Mouse (Mus musculus) hindbrain, embryonic 11.5 days (tissue): ENCODE data around the gene Cphx2. TPM values are rescaled to one million over a fixed set of nuclear protein-coding genes. Genes with fewer than 3 reads are reported as not detected.
"Not testable (repeated sequence)": the region's sequence is repeated elsewhere in the genome, so short reads cannot be mapped to it uniquely, and the experiment has no call there.

Experiments
- ATAC-seq: fragments of 200-750 bp; cut with Nextera tagmentation; 2 replicates; pipeline ENCODE4 v1.8.0; 2017; ENCODE audit warnings: mild to moderate bottlenecking, moderate TSS enrichment, moderate library complexity; ENCODE audit not compliant: low FRiP score
- DNase-seq: peaks from one replicate; pipeline ENCODE4 v3.0.0-alpha.2; 2015; ENCODE audit warnings: low spot score
- H3K27ac ChIP-seq: fragments of 300-500 bp; sonication (generic); 2 replicates; pipeline ENCODE4 v1.5.1; 2014; ENCODE audit warnings: mild to moderate bottlenecking, low read depth, low read length
- H3K27me3 ChIP-seq: fragments of 300-500 bp; sonication (generic); 2 replicates; pipeline ENCODE4 v1.6.1; 2014; ENCODE audit warnings: mild to moderate bottlenecking, low read length, moderate library complexity, mixed read lengths; ENCODE audit not compliant: control insufficient read depth, insufficient read depth
- H3K36me3 ChIP-seq: fragments of 300-500 bp; sonication (generic); 2 replicates; pipeline ENCODE4 v1.6.1; 2014; ENCODE audit warnings: mild to moderate bottlenecking, low read length, moderate library complexity, mixed read lengths; ENCODE audit not compliant: control insufficient read depth, insufficient read depth
- H3K4me1 ChIP-seq: fragments of 300-500 bp; sonication (generic); replicated peaks from 2 replicates; pipeline ENCODE4 v1.6.1; 2014; ENCODE audit warnings: low read length, mixed read lengths; ENCODE audit not compliant: control insufficient read depth, insufficient read depth
- H3K4me2 ChIP-seq: fragments of 300-500 bp; sonication (generic); replicated peaks from 2 replicates; pipeline ENCODE4 v1.6.1; 2014; ENCODE audit warnings: mild to moderate bottlenecking, low read depth, low read length
- H3K4me3 ChIP-seq: fragments of 300-500 bp; sonication (generic); 2 replicates; pipeline ENCODE4 v1.5.1; 2014; ENCODE audit warnings: low read depth, low read length
- H3K9ac ChIP-seq: fragments of 300-500 bp; sonication (generic); 2 replicates; pipeline ENCODE4 v1.6.1; 2014; ENCODE audit warnings: low read depth, low read length
- H3K9me3 ChIP-seq: fragments of 300-500 bp; sonication (generic); 2 replicates; pipeline ENCODE4 v1.6.1; 2016; ENCODE audit warnings: low read length; ENCODE audit not compliant: control insufficient read depth
- WGBS: fragments of 180-500 bp; shearing (Covaris S2); extraction: QIAGEN DNeasy Blood & Tissue Kit; methylation state at CpG from one replicate; pipeline ENCODE4 v1.1.7; 2014; 5-methylcytosine and 5-hydroxymethylcytosine counted together
- polyA plus RNA-seq: library from polyadenylated mRNA; unstranded; fragments of >200 nt; fragmentation: Nextera tagmentation; extraction: Ambion mirVana; gene quantifications from 2 replicates; pipeline ENCODE4 v1.2.1, GENCODE M21; 2014

The Cphx2 gene
- polyA plus RNA-seq, 1 experiment from 2014 or later: not detected

DNA sequence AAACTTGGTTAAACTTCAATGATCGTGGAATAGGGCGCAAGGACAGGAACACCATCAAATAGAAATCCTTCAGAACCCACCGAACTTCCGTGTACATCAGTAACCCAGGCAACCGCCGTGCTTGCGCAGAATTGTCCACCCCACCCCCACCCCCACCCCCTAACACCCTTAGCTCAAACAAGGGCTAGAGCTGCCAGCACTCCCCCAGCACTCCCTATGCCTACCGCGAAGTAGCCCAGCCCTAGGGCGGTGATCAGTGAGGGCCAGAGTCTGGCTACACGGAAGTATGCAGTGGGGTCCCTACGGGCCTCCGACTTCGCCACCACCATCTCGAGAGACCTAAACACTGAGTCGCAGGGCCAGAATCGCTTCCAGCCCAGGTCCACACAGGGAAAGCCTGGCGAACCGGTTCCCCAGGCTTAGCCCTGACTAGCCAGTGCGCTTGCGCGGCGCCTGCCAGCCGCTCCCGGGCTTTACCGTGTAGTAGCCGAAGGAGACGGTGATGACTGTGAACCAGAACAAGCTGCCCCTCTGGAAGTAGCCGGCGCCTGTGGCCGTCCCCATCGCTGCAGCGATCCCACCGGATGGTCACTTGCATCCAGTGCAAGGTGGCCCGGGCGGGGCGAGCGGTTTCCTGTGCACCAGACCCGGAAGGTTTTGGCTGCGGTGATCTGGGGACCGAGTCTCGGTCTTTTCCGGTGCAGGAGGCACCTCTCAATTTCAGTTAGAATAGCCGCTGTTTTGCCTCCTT lies 14.6 kb upstream of the Cphx2 start:
- not testable (repeated sequence) for H3K9ac ChIP-seq, H3K4me2 ChIP-seq, H3K27ac ChIP-seq, H3K36me3 ChIP-seq, H3K9me3 ChIP-seq, H3K4me3 ChIP-seq, H3K4me1 ChIP-seq, DNase-seq, H3K27me3 ChIP-seq
- no CpG with 5 or more reads among the region's 44 CpGs for WGBS
- peak; percentile 63; the same call in 1 of the 2 replicates for ATAC-seq

DNA sequence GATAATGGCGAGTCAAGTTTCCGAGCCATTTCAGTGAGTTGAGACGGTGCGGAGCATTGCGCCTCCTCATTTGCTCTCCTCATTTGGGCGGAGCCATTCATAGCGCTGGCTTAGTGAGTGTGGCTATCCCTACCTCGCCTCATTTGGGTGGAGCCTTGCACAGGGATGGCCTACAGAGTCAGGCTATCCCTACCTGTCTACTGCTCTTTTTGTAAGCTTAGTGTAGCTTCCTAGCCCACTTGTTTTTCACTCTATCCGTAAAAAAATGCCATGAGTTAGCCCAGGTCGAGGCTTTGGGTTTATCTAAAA lies 14.0 kb upstream of the Cphx2 start, which contains the start of gene Tmem254c:
Gene Tmem254c (minus strand): TSS at position 31 of the 309 bp plus-strand sequence.
- not testable (repeated sequence) for H3K4me2 ChIP-seq, H3K27ac ChIP-seq, H3K4me1 ChIP-seq, H3K4me3 ChIP-seq, H3K36me3 ChIP-seq, H3K9me3 ChIP-seq, H3K9ac ChIP-seq, DNase-seq, H3K27me3 ChIP-seq
- peak; percentile 51; the same call in 1 of the 2 replicates for ATAC-seq
- WGBS: no CpG with 5 or more reads among the region's 10 CpGs

DNA sequence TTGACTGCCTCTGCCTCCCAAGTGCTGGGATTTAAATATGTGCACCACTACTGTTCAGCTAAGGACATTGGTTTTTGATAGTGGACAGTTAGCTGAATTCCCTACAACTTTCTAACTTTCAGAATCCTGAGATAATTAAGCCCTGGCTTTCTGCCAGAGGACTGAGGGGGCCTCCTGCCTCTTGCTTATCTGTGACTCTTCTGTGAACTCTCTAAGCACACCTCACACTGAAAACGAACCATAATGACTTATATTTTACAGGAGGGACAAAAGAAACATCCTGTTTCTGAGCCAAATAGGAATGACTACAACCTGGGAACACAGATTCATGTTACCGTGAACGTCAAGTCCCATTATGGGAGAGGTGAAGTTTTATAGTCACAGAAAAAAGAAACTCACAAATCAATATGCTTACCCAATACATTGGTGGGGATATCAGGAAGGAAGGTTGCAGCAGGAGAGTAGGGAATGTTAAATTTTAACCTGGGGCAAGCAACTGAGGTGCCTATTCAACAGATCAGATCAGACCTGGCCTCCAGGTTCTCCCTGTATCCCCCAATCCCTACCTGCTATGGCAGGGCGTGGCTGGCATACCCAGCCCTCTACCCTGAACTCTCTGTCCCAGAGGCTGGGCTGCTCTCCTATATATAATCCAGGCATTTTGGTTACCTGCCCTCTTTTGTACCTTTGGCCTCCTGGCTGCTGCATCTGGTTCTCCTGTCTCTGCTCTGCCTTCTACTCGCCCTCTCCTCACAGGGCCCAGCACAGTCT lies 4.5 kb upstream of the Cphx2 start:
- not testable (repeated sequence) for H3K27ac ChIP-seq, H3K4me1 ChIP-seq, H3K4me3 ChIP-seq, H3K9ac ChIP-seq, H3K36me3 ChIP-seq, DNase-seq, H3K27me3 ChIP-seq, H3K9me3 ChIP-seq, ATAC-seq, H3K4me2 ChIP-seq
- no CpG with 5 or more reads among the region's 5 CpGs for WGBS

- WGBS: no CpG with 5 or more reads among the region's 1 CpGs
- not testable (repeated sequence) for ATAC-seq, H3K4me2 ChIP-seq, H3K4me1 ChIP-seq, H3K9ac ChIP-seq, H3K27ac ChIP-seq, H3K36me3 ChIP-seq, H3K4me3 ChIP-seq, H3K9me3 ChIP-seq, DNase-seq, H3K27me3 ChIP-seq
Observed at GRCm38 (mm10) chr14:26081997-26082396, 681 bp downstream of the Cphx2 start, which contains the start of gene Cphx3. Gene Cphx3 (plus strand): TSS chr14:26082297.

DNA sequence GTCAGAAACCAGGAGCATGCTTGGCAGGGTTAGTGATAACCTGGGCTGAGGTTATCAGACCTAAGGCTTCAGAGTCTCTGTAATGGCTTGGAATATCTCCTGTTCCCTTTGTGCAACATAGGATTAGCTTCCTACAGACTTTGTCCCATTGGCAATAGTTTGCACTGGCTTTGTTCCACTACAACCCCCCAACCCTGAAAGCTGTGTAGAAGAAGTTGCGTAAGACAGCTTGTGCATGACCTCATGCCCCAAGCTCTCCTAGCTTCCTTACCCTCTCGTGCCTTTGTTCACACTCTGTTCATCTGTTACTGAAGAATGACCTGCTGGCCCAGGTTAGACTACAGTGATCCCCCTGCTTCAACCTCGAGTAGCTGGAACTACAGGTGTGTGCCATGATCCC lies 16.3 kb downstream of the Cphx2 start:
- H3K4me3 ChIP-seq, H3K4me1 ChIP-seq, H3K27ac ChIP-seq, DNase-seq, H3K27me3 ChIP-seq, H3K36me3 ChIP-seq, H3K9ac ChIP-seq, H3K9me3 ChIP-seq, H3K4me2 ChIP-seq, ATAC-seq: not testable (repeated sequence)
- no CpG with 5 or more reads among the region's 3 CpGs for WGBS

GRCm38 (mm10) chr14:26118150-26118549 lies 36.8 kb downstream of the Cphx2 start, which contains the start of gene Duxbl2:
Gene Duxbl2 (plus strand): TSS chr14:26118349.
- H3K9ac ChIP-seq, H3K9me3 ChIP-seq, H3K4me1 ChIP-seq, DNase-seq, H3K4me2 ChIP-seq, H3K27ac ChIP-seq, H3K4me3 ChIP-seq, H3K36me3 ChIP-seq, H3K27me3 ChIP-seq: not testable (repeated sequence)
- no CpG with 5 or more reads among the region's 7 CpGs for WGBS
- ATAC-seq: peak; percentile 45

GRCm38 (mm10) chr14:26118550-26119000 lies 37.3 kb downstream of the Cphx2 start:
- H3K27me3 ChIP-seq, H3K36me3 ChIP-seq, DNase-seq, H3K4me2 ChIP-seq, H3K4me3 ChIP-seq, H3K4me1 ChIP-seq, H3K27ac ChIP-seq, H3K9ac ChIP-seq, H3K9me3 ChIP-seq: not testable (repeated sequence)
- no CpG with 5 or more reads among the region's 18 CpGs for WGBS
- ATAC-seq: peak; percentile 90

GRCm38 (mm10) chr14:26119095-26119494 lies 37.8 kb downstream of the Cphx2 start:
- no CpG with 5 or more reads among the region's 7 CpGs for WGBS

More at GRCm38 (mm10) chr14:26119095-26119494, 37.8 kb downstream of the Cphx2 start:
- not testable (repeated sequence) for H3K36me3 ChIP-seq, ATAC-seq, H3K4me3 ChIP-seq, H3K4me2 ChIP-seq, H3K27me3 ChIP-seq, H3K9ac ChIP-seq, H3K27ac ChIP-seq, H3K9me3 ChIP-seq, DNase-seq, H3K4me1 ChIP-seq
